Mouse (Mus musculus): Measurements from ENCODE around the gene Etv4. TPM values are rescaled to one million over a fixed set of nuclear protein-coding genes. Genes with fewer than 3 reads are reported as not detected.

The Etv4 gene
- total and polyA plus RNA-seq, 3 experiments = 0.61 TPM; not detected in 2

GRCm38 (mm10) chr11:101809060-101809828 is 24.1 kb upstream of the Etv4 start:
- WGBS = 53% methylated on average over 15 of the region's 15 CpGs
- Histone ChIP-seq H3K27ac (no peak overlapping the region), H3K9ac (ENCODE audit: low read depth, low read length) (no peak overlapping the region), H3K4me3 (no peak overlapping the region), H3K79me2 (replicated peaks; ENCODE audit: control insufficient read depth, insufficient read depth, low read length) (no peaks in the 10 kb centered on the region), H3K36me3 (ENCODE audit: control insufficient read depth, insufficient read depth, low read length) (no peaks in the 10 kb centered on the region), H3K27me3 (ENCODE audit: control insufficient read depth, insufficient read depth, low read length) (no peaks in the 10 kb centered on the region; the same call in 1 of the 2 replicates), H3K4me1 (ENCODE audit: control insufficient read depth, insufficient read depth, low read length) (peaks cover 1% of the 10 kb centered on the region; the same call in 1 of the 2 replicates)
- intact Hi-C loops (cut with DNase I) = no loop called here
- no peak for TF ChIP-seq EP300 (IDR thresholded peaks at IDR 0.05; ENCODE audit: insufficient read depth, low read depth, low read length)
- no peak for TF ChIP-seq POLR2A (IDR thresholded peaks at IDR 0.05; ENCODE audit: insufficient read depth, low read depth, low read length)
- TF ChIP-seq CTCF (IDR thresholded peaks at IDR 0.05) = no peak
- DNase-seq = no peak

GRCm38 (mm10) chr11:101807266-101807665 is 22.1 kb upstream of the Etv4 start:
- Histone ChIP-seq H3K36me3 (ENCODE audit: control insufficient read depth, insufficient read depth, low read length) (no peaks in the 10 kb centered on the region), H3K27me3 (ENCODE audit: control insufficient read depth, insufficient read depth, low read length) (no peaks in the 10 kb centered on the region; the same call in 1 of the 2 replicates), H3K4me3 (no peak overlapping the region), H3K79me2 (replicated peaks; ENCODE audit: control insufficient read depth, insufficient read depth, low read length) (no peaks in the 10 kb centered on the region), H3K27ac (no peak overlapping the region), H3K9ac (ENCODE audit: low read depth, low read length) (no peak overlapping the region), H3K4me1 (ENCODE audit: control insufficient read depth, insufficient read depth, low read length) (no peaks in the 10 kb centered on the region)
- no peak for DNase-seq
- WGBS = 80% methylated on average over 10 of the region's 10 CpGs
- intact Hi-C loops (cut with DNase I) = no loop called here
- no peak for TF ChIP-seq EP300 (IDR thresholded peaks at IDR 0.05; ENCODE audit: insufficient read depth, low read depth, low read length)
- TF ChIP-seq POLR2A (IDR thresholded peaks at IDR 0.05; ENCODE audit: insufficient read depth, low read depth, low read length) = no peak
- TF ChIP-seq CTCF (IDR thresholded peaks at IDR 0.05) = no peak

GRCm38 (mm10) chr11:101806741-101807140 is 21.6 kb upstream of the Etv4 start:
- no peak for DNase-seq
- TF ChIP-seq CTCF (IDR thresholded peaks at IDR 0.05) = no peak
- no peak for TF ChIP-seq POLR2A (IDR thresholded peaks at IDR 0.05; ENCODE audit: insufficient read depth, low read depth, low read length)
- TF ChIP-seq EP300 (IDR thresholded peaks at IDR 0.05; ENCODE audit: insufficient read depth, low read depth, low read length) = no peak
- 68% methylated on average over 12 of the region's 12 CpGs for WGBS
- intact Hi-C loops (cut with DNase I) = no loop called here
- H3K36me3 ChIP-seq (ENCODE audit: control insufficient read depth, insufficient read depth, low read length) = no peaks in the 10 kb centered on the region
- H3K9ac ChIP-seq (ENCODE audit: low read depth, low read length) = no peak overlapping the region
- H3K4me1 ChIP-seq (ENCODE audit: control insufficient read depth, insufficient read depth, low read length) = no peaks in the 10 kb centered on the region
- H3K79me2 ChIP-seq (replicated peaks; ENCODE audit: control insufficient read depth, insufficient read depth, low read length) = no peaks in the 10 kb centered on the region
- no peak overlapping the region for H3K4me3 ChIP-seq
- H3K27me3 ChIP-seq (ENCODE audit: control insufficient read depth, insufficient read depth, low read length) = no peaks in the 10 kb centered on the region; the same call in 1 of the 2 replicates
- no peak overlapping the region for H3K27ac ChIP-seq

- Histone ChIP-seq H3K9ac (ENCODE audit: low read depth, low read length) (no peak overlapping the region), H3K36me3 (ENCODE audit: control insufficient read depth, insufficient read depth, low read length) (no peaks in the 10 kb centered on the region), H3K4me3 (no peak overlapping the region), H3K27me3 (ENCODE audit: control insufficient read depth, insufficient read depth, low read length) (no peaks in the 10 kb centered on the region), H3K79me2 (replicated peaks; ENCODE audit: control insufficient read depth, insufficient read depth, low read length) (no peaks in the 10 kb centered on the region), H3K4me1 (ENCODE audit: control insufficient read depth, insufficient read depth, low read length) (no peaks in the 10 kb centered on the region), H3K27ac (no peak overlapping the region)
- DNase-seq = no peak
- intact Hi-C loops (cut with DNase I) = no loop called here
- WGBS = 68% methylated on average over 8 of the region's 8 CpGs
- no peak for TF ChIP-seq POLR2A (IDR thresholded peaks at IDR 0.05; ENCODE audit: insufficient read depth, low read depth, low read length)
- TF ChIP-seq CTCF (IDR thresholded peaks at IDR 0.05) = no peak
- no peak for TF ChIP-seq EP300 (IDR thresholded peaks at IDR 0.05; ENCODE audit: insufficient read depth, low read depth, low read length)
Measured at GRCm38 (mm10) chr11:101805113-101805704, 20.0 kb upstream of the Etv4 start.

GRCm38 (mm10) chr11:101801386-101801785 is 16.2 kb upstream of the Etv4 start:
- no peaks in the 10 kb centered on the region for H3K27me3 ChIP-seq (ENCODE audit: control insufficient read depth, insufficient read depth, low read length)
- no peaks in the 10 kb centered on the region for H3K36me3 ChIP-seq (ENCODE audit: control insufficient read depth, insufficient read depth, low read length)
- H3K4me3 ChIP-seq = no peak overlapping the region
- H3K9ac ChIP-seq (ENCODE audit: low read depth, low read length) = no peak overlapping the region
- TF ChIP-seq CTCF (IDR thresholded peaks at IDR 0.05) (no peak), EP300 (IDR thresholded peaks at IDR 0.05; ENCODE audit: insufficient read depth, low read depth, low read length) (no peak), POLR2A (IDR thresholded peaks at IDR 0.05; ENCODE audit: insufficient read depth, low read depth, low read length) (no peak)
- no peak for DNase-seq
- no peaks in the 10 kb centered on the region for H3K4me1 ChIP-seq (ENCODE audit: control insufficient read depth, insufficient read depth, low read length)
- intact Hi-C loops (cut with DNase I) = no loop called here
- H3K27ac ChIP-seq = no peak overlapping the region
- 14% methylated on average over 5 of the region's 5 CpGs for WGBS
- H3K79me2 ChIP-seq (replicated peaks; ENCODE audit: control insufficient read depth, insufficient read depth, low read length) = no peaks in the 10 kb centered on the region

GRCm38 (mm10) chr11:101798083-101798482 is 12.9 kb upstream of the Etv4 start:
- no peak overlapping the region for H3K9ac ChIP-seq (ENCODE audit: low read depth, low read length)
- no peak for DNase-seq
- intact Hi-C loops (cut with DNase I) = no loop called here
- H3K4me3 ChIP-seq = no peak overlapping the region
- H3K79me2 ChIP-seq (replicated peaks; ENCODE audit: control insufficient read depth, insufficient read depth, low read length) = no peaks in the 10 kb centered on the region
- H3K27ac ChIP-seq = no peak overlapping the region
- H3K36me3 ChIP-seq (ENCODE audit: control insufficient read depth, insufficient read depth, low read length) = no peaks in the 10 kb centered on the region
- TF ChIP-seq POLR2A (IDR thresholded peaks at IDR 0.05; ENCODE audit: insufficient read depth, low read depth, low read length) = no peak
- no peak for TF ChIP-seq EP300 (IDR thresholded peaks at IDR 0.05; ENCODE audit: insufficient read depth, low read depth, low read length)
- no peak for TF ChIP-seq CTCF (IDR thresholded peaks at IDR 0.05)
- H3K4me1 ChIP-seq (ENCODE audit: control insufficient read depth, insufficient read depth, low read length) = no peaks in the 10 kb centered on the region
- H3K27me3 ChIP-seq (ENCODE audit: control insufficient read depth, insufficient read depth, low read length) = no peaks in the 10 kb centered on the region
- WGBS = 55% methylated on average over 8 of the region's 8 CpGs

Measured in heart, adult 2 months (tissue).